Mouse (Mus musculus) cerebellum, adult 2 months (tissue): Measurements from ENCODE around the gene Ftsj1. TPM values are rescaled to one million over a fixed set of nuclear protein-coding genes. Genes with fewer than 3 reads are reported as not detected.

Experiments used
- DNase-seq, 2 experiments: peaks; one replicate each; pipeline ENCODE4 v3.0.0; 2021
- H3K27ac ChIP-seq: fragments of 200-500 bp; 2 replicates; pipeline ENCODE4 v1.5.1; 2012; ENCODE audit warnings: low read length, control low read depth, inconsistent platforms; ENCODE audit not compliant: insufficient read depth
- H3K27me3 ChIP-seq: fragments of 200-500 bp; 2 replicates; pipeline ENCODE4 v1.6.1; 2012; ENCODE audit warnings: inconsistent platforms, mild to moderate bottlenecking, low read length, moderate library complexity; ENCODE audit not compliant: control insufficient read depth, insufficient read depth
- H3K4me1 ChIP-seq: fragments of 200-500 bp; 2 replicates; pipeline ENCODE4 v1.6.1; 2011; ENCODE audit warnings: low read length; ENCODE audit not compliant: control insufficient read depth, insufficient read depth
- H3K4me3 ChIP-seq: fragments of 200-500 bp; replicated peaks from 2 replicates; pipeline ENCODE3; 2011; ENCODE audit warnings: mild to moderate bottlenecking, low read depth, low read length, control low read depth; ENCODE audit not compliant: insufficient read depth
- CTCF ChIP-seq: fragments of 200-500 bp; IDR thresholded peaks from 2 replicates; pipeline ENCODE4 v1.5.1; 2011; ENCODE audit warnings: low read depth, mild to moderate bottlenecking, control low read depth, low read length, moderate library complexity, borderline replicate concordance; ENCODE audit not compliant: insufficient read depth
- POLR2A ChIP-seq: fragments of 200-500 bp; IDR thresholded peaks from 2 replicates; pipeline ENCODE4 v1.6.1; 2011; ENCODE audit warnings: low read length, control low read depth, borderline replicate concordance; ENCODE audit not compliant: insufficient read depth
- WGBS: fragments of 180-500 bp; shearing (Covaris S2); methylation state at CpG from one replicate; pipeline ENCODE4 v1.1.7; 2018; 5-methylcytosine and 5-hydroxymethylcytosine counted together
- polyA plus RNA-seq: library from polyadenylated mRNA; depleted of rRNA; stranded (reverse); fragments of >200 nt; gene quantifications from 2 replicates; pipeline ENCODE4 v1.2.3, GENCODE M21; 2012

Gene Ftsj1
- polyA plus RNA-seq, 1 experiment = 45.9 TPM

DNA sequence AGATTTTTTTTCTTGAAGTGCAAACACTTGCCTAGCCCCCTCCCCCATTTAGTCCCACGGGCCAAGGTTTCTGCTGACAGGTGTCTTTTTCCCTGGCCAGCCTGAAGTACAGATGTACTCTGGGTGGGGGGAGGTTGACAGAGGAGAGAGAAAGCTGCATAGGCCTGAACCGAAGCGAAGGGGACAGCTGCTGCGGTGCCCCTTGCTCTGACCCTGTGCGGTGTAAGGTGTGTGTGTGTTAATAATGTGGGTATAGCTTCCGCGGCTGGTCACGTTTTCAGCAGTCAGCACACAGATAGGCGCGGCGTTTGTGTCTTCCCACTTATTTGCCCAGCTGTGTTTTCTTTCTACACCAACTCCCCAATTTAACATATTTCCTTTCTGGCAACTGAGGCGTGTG is 7.3 kb upstream of the Ftsj1 start:
- Histone ChIP-seq H3K27me3 (no peaks in the 10 kb centered on the region), H3K4me1 (no peaks in the 10 kb centered on the region), H3K4me3 (no peak overlapping the region), H3K27ac (no peak overlapping the region)
- WGBS = 88% methylated on average over 12 of the region's 12 CpGs
- no peak for TF ChIP-seq POLR2A
- TF ChIP-seq CTCF = no peak
- DNase-seq = no peak

DNA sequence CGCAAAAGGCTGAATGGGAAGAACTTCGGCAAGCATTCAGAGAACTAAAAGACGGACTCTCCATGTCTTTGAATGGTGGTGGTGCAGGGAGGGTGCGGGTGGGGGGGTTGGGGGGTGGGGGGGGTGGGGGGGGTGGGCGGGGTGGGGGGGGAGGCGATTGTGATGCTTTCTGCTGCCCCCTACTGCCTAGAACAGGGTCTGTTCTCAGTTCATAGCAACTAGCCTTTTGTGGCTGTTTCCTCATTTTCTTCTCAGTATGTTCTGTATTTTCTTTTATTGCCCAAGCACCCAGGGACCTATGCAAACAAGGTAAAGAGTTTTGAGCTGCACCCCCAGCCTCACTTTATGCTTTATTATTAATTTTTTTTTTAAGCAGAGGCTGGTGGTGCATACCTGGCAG is 3.6 kb upstream of the Ftsj1 start:
- WGBS = 49% methylated on average over 2 of the region's 6 CpGs
- no peaks in the 10 kb centered on the region for H3K27me3 ChIP-seq
- TF ChIP-seq CTCF (no peak), POLR2A (no peak)
- no peak for DNase-seq
- H3K4me3 ChIP-seq = no peak overlapping the region
- H3K27ac ChIP-seq = no peak overlapping the region
- H3K4me1 ChIP-seq = no peaks in the 10 kb centered on the region

- Histone ChIP-seq H3K4me3 (no peak overlapping the region), H3K27ac (no peak overlapping the region), H3K27me3 (no peaks in the 10 kb centered on the region), H3K4me1 (no peaks in the 10 kb centered on the region)
- TF ChIP-seq CTCF (no peak), POLR2A (no peak)
- DNase-seq = no peak
- WGBS = 91% methylated on average over 2 of the region's 2 CpGs
Measured at GRCm38 (mm10) chrX:8253711-8254110, 1.5 kb upstream of the Ftsj1 start.

DNA sequence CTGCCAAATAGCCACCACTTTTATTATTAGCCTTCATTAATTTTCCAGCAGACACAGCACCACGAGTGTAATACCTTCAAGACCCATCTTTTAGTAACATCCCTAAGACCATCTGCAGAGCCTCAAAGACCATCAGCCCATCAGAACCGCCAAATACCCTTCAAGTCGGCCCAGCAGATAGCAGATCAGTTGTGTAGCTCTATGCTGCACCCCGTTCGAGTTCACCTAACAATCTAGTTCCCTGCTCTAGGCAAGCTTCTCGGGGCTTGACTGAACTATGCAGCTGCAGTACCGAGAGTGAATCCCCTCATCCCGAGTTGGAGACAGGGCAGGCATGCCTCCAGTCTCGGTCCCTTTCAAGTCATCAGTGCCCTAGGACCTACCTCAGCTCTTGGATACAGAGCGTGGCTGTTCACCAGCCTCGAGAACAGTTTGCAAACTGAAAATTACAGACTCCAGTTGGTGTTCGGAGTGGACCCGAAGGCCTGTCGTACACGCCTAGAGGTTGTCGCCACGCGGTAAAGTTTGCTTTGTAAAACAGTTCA is 345 bp downstream of the Ftsj1 start:
- H3K27ac ChIP-seq = peak overlapping the region; percentile 36
- DNase-seq = no peak
- H3K4me1 ChIP-seq = no peaks in the 10 kb centered on the region
- TF ChIP-seq POLR2A = peak; percentile 43; the same call in 1 of the 2 replicates
- no peak for TF ChIP-seq CTCF
- H3K4me3 ChIP-seq = peak overlapping the region; percentile 94
- H3K27me3 ChIP-seq = no peaks in the 10 kb centered on the region
- WGBS = 4% methylated on average over 18 of the region's 18 CpGs

DNA sequence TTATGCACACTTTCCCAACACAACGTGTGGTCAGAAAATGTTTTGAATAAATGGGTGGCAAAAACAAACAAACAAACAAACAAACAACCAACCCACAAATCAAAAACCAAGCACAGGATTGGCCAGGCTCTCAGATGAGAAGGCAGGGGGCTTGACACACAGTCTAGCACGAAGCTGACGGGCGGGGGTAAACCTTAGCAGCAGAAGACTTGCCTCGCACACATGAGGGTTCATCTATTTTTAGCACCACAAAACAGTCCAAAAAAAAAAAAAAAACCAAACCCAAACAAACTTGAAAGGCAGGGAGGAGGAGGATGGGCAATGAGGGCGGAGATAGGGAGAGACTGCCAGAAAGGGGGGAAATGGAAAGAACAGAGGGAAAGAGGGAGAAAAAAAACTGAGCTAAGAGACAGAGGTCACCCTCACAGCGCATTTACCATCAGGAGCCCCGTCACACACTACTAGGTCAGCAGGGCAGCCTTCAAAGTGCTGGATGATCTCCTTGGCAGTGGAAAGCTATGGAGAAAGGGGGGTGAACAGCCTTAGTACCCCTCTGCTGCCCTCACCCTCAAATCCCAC is 3.6 kb downstream of the Ftsj1 start:
- WGBS = 73% methylated on average over 8 of the region's 8 CpGs
- Histone ChIP-seq H3K4me3 (no peak overlapping the region), H3K27ac (no peak overlapping the region), H3K27me3 (no peaks in the 10 kb centered on the region), H3K4me1 (no peaks in the 10 kb centered on the region)
- no peak for DNase-seq
- no peak for TF ChIP-seq CTCF
- TF ChIP-seq POLR2A = no peak

DNA sequence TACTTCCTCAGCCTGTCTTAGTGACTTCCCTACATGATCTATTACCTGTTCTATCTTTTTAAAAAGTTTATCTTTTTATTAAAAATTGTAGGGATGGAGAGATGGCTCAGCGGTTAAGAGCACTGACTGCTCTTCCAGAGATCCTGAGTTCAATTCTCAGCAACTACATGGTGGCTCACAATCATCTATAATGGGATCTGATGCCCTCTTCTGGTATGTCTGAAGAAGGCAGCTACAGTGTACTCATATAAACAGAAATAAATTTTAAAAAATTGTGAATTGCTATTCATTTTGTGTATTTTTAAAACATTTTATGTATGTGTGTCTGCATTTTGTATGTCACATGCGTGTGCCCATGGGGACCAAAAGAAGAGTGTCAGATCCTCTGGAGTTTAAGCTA is 4.5 kb downstream of the Ftsj1 start:
- 74% methylated on average over 2 of the region's 2 CpGs for WGBS
- no peak for TF ChIP-seq CTCF
- TF ChIP-seq POLR2A = no peak

DNA sequence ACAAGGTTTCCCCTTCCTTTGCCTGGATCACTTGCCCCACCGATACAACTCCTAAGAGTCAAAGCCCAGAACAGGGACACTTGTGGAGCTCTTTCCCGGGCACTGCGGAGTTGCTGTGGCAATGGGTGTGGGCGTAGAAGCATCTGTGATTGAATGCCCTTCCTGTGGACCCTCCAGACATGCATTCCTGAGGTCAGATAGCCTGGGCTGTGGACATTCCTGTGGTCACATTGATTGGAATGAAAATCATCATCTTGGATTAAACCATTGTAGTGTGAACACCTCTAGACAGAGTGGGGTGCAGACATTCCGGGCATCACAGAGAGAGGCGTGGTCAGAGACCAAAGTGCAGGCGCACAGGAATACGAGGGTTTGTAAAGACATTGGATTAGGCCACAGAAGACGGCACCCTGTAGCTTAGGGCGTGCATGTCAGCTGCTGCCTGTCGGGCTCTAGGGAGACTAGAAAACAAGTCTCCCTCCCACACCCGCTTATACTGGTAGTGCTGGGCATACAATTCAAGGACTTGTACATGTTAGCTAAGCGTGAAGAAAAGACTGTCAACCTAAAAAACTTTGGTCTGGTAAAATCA is 13.3 kb downstream of the Ftsj1 start:
- Histone ChIP-seq H3K27me3 (no peaks in the 10 kb centered on the region), H3K4me3 (no peak overlapping the region), H3K4me1 (no peaks in the 10 kb centered on the region), H3K27ac (no peak overlapping the region)
- no peak for DNase-seq
- WGBS = 71% methylated on average over 13 of the region's 13 CpGs
- TF ChIP-seq POLR2A (no peak), CTCF (no peak)

More for the DNA sequence above, 4.5 kb downstream of the Ftsj1 start:
- H3K4me1 ChIP-seq = no peaks in the 10 kb centered on the region
- H3K27ac ChIP-seq = no peak overlapping the region
- DNase-seq = peak in 1 of 2 experiments; percentile 22
- no peaks in the 10 kb centered on the region for H3K27me3 ChIP-seq
- H3K4me3 ChIP-seq = no peak overlapping the region

DNA sequence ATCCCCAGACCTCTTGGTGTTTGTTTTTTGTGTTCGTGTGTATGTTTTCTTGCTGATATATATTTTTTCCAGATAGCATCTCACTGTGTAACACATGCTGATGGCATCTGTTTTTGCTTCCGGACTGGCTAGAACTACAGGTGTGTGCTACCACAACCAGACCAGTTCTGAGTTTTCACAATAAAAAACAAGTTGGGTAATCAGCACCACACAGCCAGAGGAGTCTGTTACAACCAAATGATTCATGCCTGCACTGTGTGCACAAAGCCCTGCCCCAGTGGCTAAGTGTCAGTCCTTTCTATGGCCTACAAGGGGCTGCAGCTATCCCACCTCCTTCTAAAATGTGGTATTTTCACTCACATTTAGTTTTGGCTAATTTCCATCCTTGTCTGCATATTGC is 15.5 kb downstream of the Ftsj1 start:
- Histone ChIP-seq H3K4me3 (no peak overlapping the region), H3K27ac (no peak overlapping the region), H3K4me1 (no peaks in the 10 kb centered on the region), H3K27me3 (no peaks in the 10 kb centered on the region)
- 75% methylated on average over 2 of the region's 2 CpGs for WGBS
- no peak for TF ChIP-seq POLR2A
- TF ChIP-seq CTCF = no peak
- DNase-seq = no peak
